Mouse (Mus musculus) heart, postnatal 0 days (tissue): Measurements from ENCODE around the gene Rnf8. TPM values are rescaled to one million over a fixed set of nuclear protein-coding genes. Genes with fewer than 3 reads are reported as not detected.

Experiments
- ATAC-seq: fragments of 200-750 bp; cut with Nextera tagmentation; 2 replicates; pipeline ENCODE4 v1.8.0; 2017; ENCODE audit warnings: low read depth, moderate number of reproducible peaks, moderate library complexity; ENCODE audit not compliant: insufficient read depth
- DNase-seq: peaks from one replicate; pipeline ENCODE4 v3.0.0-alpha.2; 2016; ENCODE audit warnings: low spot score
- H3K27ac ChIP-seq: fragments of 300-500 bp; sonication (generic); 2 replicates; pipeline ENCODE4 v1.5.1; 2014; ENCODE audit warnings: low read depth, mild to moderate bottlenecking
- H3K27me3 ChIP-seq: fragments of 300-500 bp; sonication (generic); 2 replicates; pipeline ENCODE4 v1.6.1; 2014; ENCODE audit warnings: low read length, mixed read lengths; ENCODE audit not compliant: control insufficient read depth, insufficient read depth
- H3K36me3 ChIP-seq: fragments of 300-500 bp; sonication (generic); replicated peaks from 2 replicates; pipeline ENCODE4 v1.6.1; 2014; ENCODE audit warnings: low read length, mixed read lengths; ENCODE audit not compliant: control insufficient read depth, insufficient read depth
- H3K4me1 ChIP-seq: fragments of 300-500 bp; sonication (generic); 2 replicates; pipeline ENCODE4 v1.6.1; 2014; ENCODE audit warnings: antibody characterized with exemption; ENCODE audit not compliant: control insufficient read depth, insufficient read depth
- H3K4me2 ChIP-seq: fragments of 300-500 bp; sonication (generic); 2 replicates; pipeline ENCODE4 v1.6.1; 2014; ENCODE audit warnings: low read depth, mild to moderate bottlenecking, low read length, moderate library complexity
- H3K4me3 ChIP-seq: fragments of 300-500 bp; sonication (generic); 2 replicates; pipeline ENCODE4 v1.5.1; 2014; ENCODE audit warnings: low read depth, low read length
- H3K9ac ChIP-seq: fragments of 300-500 bp; sonication (generic); replicated peaks from 2 replicates; pipeline ENCODE4 v1.6.1; 2014; ENCODE audit warnings: low read depth, low read length, mixed read lengths
- H3K9me3 ChIP-seq: fragments of 300-500 bp; sonication (generic); replicated peaks from 2 replicates; pipeline ENCODE4 v1.6.1; 2016; ENCODE audit warnings: low read length; ENCODE audit not compliant: control insufficient read depth
- CTCF ChIP-seq: IDR thresholded peaks from 2 replicates; pipeline ENCODE4 v1.5.1; 2016; ENCODE audit warnings: antibody characterized with exemption, control low read depth, low read depth
- EP300 ChIP-seq: IDR thresholded peaks from 2 replicates; pipeline ENCODE4 v1.6.1; 2016; ENCODE audit warnings: antibody characterized with exemption, low read depth
- WGBS: fragments of 180-500 bp; shearing (Covaris S2); extraction: QIAGEN DNeasy Blood & Tissue Kit; methylation state at CpG from one replicate; pipeline ENCODE4 v1.1.7; 2014; 5-methylcytosine and 5-hydroxymethylcytosine counted together
- polyA plus RNA-seq: library from polyadenylated mRNA; unstranded; fragments of >200 nt; fragmentation: Nextera tagmentation; extraction: Ambion mirVana; gene quantifications from 2 replicates; pipeline ENCODE4 v1.2.1, GENCODE M21; 2015
- total RNA-seq: library from RNA; depleted of rRNA; stranded (reverse); fragments of >200 nt; gene quantifications from 2 replicates; pipeline ENCODE4 v1.2.3, GENCODE M21; 2014; ENCODE audit warnings: low replicate concordance

Rnf8 gene
- total and polyA plus RNA-seq, 2 experiments from 2014 or later = 20.3 to 33.4 TPM

- Histone ChIP-seq H3K9me3 (no peaks in the 10 kb centered on the region), H3K4me1 (no peaks in the 10 kb centered on the region), H3K4me2 (no peak overlapping the region), H3K27me3 (no peaks in the 10 kb centered on the region), H3K36me3 (peaks cover 86% of the 10 kb centered on the region), H3K9ac (no peak overlapping the region), H3K4me3 (no peak overlapping the region), H3K27ac (no peak overlapping the region)
- ATAC-seq = no peak
- TF ChIP-seq EP300 (no peak), CTCF (no peak)
- DNase-seq = no peak
- WGBS = 84% methylated on average over 9 of the region's 9 CpGs
These were observed 12.7 kb downstream of the Rnf8 start for GRCm38 (mm10) chr17:29627285-29627684.

GRCm38 (mm10) chr17:29628946-29629345 lies 14.4 kb downstream of the Rnf8 start:
- Histone ChIP-seq H3K4me2 (no peak overlapping the region), H3K9me3 (no peaks in the 10 kb centered on the region), H3K27ac (no peak overlapping the region), H3K4me1 (no peaks in the 10 kb centered on the region), H3K9ac (no peak overlapping the region), H3K36me3 (peaks cover 83% of the 10 kb centered on the region), H3K4me3 (no peak overlapping the region), H3K27me3 (no peaks in the 10 kb centered on the region)
- DNase-seq (no peak), ATAC-seq (no peak)
- no peak for TF ChIP-seq EP300
- no peak for TF ChIP-seq CTCF
- WGBS = 71% methylated on average over 5 of the region's 5 CpGs

GRCm38 (mm10) chr17:29629620-29630019 lies 15.0 kb downstream of the Rnf8 start:
- Histone ChIP-seq H3K27me3 (no peaks in the 10 kb centered on the region), H3K4me1 (no peaks in the 10 kb centered on the region), H3K4me3 (no peak overlapping the region), H3K4me2 (no peak overlapping the region), H3K36me3 (peaks cover 83% of the 10 kb centered on the region), H3K9me3 (no peaks in the 10 kb centered on the region), H3K9ac (no peak overlapping the region), H3K27ac (no peak overlapping the region)
- 61% methylated on average over 5 of the region's 5 CpGs for WGBS
- TF ChIP-seq EP300 (no peak), CTCF (no peak)
- ATAC-seq (no peak), DNase-seq (no peak)

GRCm38 (mm10) chr17:29632312-29632711 lies 17.7 kb downstream of the Rnf8 start:
- no peak overlapping the region for H3K4me3 ChIP-seq
- TF ChIP-seq EP300 = no peak
- no peak for TF ChIP-seq CTCF
- WGBS = 96% methylated on average over 11 of the region's 11 CpGs
- H3K27ac ChIP-seq = no peak overlapping the region
- DNase-seq = no peak
- no peaks in the 10 kb centered on the region for H3K27me3 ChIP-seq
- no peak for ATAC-seq
- no peak overlapping the region for H3K4me2 ChIP-seq
- peaks cover 5% of the 10 kb centered on the region; the same call in 1 of the 2 replicates for H3K4me1 ChIP-seq
- no peaks in the 10 kb centered on the region for H3K9me3 ChIP-seq
- peaks cover 89% of the 10 kb centered on the region for H3K36me3 ChIP-seq
- H3K9ac ChIP-seq = no peak overlapping the region

GRCm38 (mm10) chr17:29635492-29635891 lies 20.9 kb downstream of the Rnf8 start:
- no peaks in the 10 kb centered on the region for H3K9me3 ChIP-seq
- H3K27me3 ChIP-seq = no peaks in the 10 kb centered on the region
- DNase-seq (no peak), ATAC-seq (no peak)
- TF ChIP-seq CTCF = no peak
- no peak for TF ChIP-seq EP300
- H3K27ac ChIP-seq = no peak overlapping the region
- peaks cover 79% of the 10 kb centered on the region for H3K36me3 ChIP-seq
- no peak overlapping the region for H3K4me3 ChIP-seq
- no peak overlapping the region for H3K4me2 ChIP-seq
- H3K9ac ChIP-seq = no peak overlapping the region
- WGBS = 86% methylated on average over 8 of the region's 8 CpGs
- peaks cover 7% of the 10 kb centered on the region; the same call in 1 of the 2 replicates for H3K4me1 ChIP-seq

- H3K27ac ChIP-seq = no peak overlapping the region
- no peak overlapping the region for H3K9ac ChIP-seq
- H3K9me3 ChIP-seq = no peaks in the 10 kb centered on the region
- H3K4me1 ChIP-seq = peaks cover 7% of the 10 kb centered on the region; the same call in 1 of the 2 replicates
- 69% methylated on average over 5 of the region's 5 CpGs for WGBS
- DNase-seq = peak; percentile 50
- H3K4me2 ChIP-seq = no peak overlapping the region
- peaks cover 78% of the 10 kb centered on the region for H3K36me3 ChIP-seq
- peak; percentile 64 for TF ChIP-seq CTCF
- no peak for TF ChIP-seq EP300
- H3K4me3 ChIP-seq = no peak overlapping the region
- no peaks in the 10 kb centered on the region for H3K27me3 ChIP-seq
- no peak for ATAC-seq
These were observed 21.5 kb downstream of the Rnf8 start for GRCm38 (mm10) chr17:29636118-29636517.
